Mouse (Mus musculus) adrenal gland, adult (tissue): ENCODE measurements around the gene Tcf12.

Experiments used
- DNase-seq, 2 experiments: peaks; one replicate each; pipeline ENCODE4 v3.0.0; 2022 to 2023; ENCODE audit warnings: low spot score in 1 of 2; ENCODE audit not compliant: inconsistent age in 2 of 2

The Tcf12 gene

DNA sequence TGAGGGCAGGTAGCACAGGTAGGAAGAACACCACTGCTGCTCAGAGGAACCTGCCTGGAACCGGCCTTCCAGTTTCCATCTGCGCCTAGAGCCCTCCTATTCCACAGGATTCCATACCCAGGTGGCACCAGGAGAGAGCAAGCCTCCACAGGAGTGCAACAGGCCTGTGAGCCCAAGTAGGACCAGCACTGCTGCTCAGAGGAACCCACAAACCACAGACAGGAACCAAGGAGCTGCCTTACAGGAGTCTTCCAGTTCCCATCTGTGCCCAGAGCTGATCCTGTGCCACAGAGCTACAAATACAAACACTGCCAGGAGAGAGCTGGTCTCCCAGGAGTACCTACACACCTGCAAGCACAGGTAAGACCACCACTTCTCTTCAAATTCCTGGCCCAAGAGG lies 125.0 kb downstream of the Tcf12 start:
- DNase-seq = no peak

DNA sequence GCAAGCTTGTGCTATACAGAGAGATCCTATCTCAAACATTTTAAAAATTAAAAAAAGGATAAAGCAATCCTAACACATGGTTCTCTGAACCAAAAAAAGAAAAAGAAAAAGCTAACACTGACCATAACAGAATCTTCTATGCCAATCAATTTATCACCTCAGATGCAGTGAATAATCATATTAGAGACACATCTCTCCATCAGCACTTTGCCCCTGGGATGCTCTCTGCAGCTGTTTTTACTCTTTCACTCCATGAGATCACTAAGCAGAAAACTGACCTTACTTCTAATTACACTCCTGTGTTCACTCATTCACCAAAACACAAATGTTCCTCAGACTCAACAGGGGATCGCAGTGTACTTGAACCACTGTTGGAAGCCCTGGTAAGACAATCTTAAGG lies 128.8 kb downstream of the Tcf12 start:
- no peak for DNase-seq

DNA sequence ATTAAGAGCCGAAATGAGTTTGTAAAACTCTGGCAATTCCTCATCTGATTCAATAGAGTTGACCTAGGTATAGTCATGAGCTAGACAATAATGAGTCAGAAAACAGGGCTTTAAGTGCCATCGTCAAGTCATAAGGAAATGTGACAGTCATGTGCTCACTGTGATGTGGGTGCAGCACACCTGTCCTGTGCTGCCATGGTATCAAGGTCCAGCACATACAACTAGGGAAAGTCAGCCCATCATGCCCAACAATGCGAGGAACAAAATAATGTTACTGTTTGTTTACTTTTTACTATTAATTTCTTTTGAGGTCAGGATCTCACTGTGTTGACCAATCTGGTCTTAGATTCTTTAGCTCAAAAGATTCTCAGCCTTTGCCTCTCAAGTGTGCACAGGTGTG lies 130.6 kb downstream of the Tcf12 start:
- no peak for DNase-seq

- no peak for DNase-seq
Observed at GRCm38 (mm10) chr9:71980579-71980978, 131.1 kb downstream of the Tcf12 start.

- DNase-seq = no peak
Observed at GRCm38 (mm10) chr9:71978886-71979285, 132.8 kb downstream of the Tcf12 start.

GRCm38 (mm10) chr9:71976034-71976433 lies 135.6 kb downstream of the Tcf12 start:
- DNase-seq = no peak

DNA sequence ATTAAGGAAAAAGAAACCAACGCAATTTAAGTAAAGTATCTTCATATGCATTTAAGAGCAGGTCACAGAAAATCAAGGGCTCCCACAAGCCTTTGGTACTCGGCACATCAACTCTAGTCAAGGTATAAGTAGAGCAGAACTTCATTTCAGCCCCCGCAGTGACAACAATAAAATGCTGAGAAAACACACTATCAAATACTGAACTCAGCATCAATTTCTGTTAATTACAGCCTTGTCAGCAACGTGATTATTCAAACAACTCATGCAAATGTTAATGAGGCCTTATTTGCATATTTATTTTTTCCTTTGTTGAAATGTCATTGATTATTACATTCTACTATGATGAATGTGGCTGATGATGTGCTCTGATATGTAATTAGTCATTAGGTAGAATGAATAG lies 136.5 kb downstream of the Tcf12 start:
- no peak for DNase-seq

- peak in 1 of 2 experiments; percentile 60 for DNase-seq
Observed at GRCm38 (mm10) chr9:71974541-71974959, 137.1 kb downstream of the Tcf12 start.

GRCm38 (mm10) chr9:71964039-71964438 lies 147.6 kb downstream of the Tcf12 start:
- DNase-seq = no peak

- DNase-seq = no peak
Observed at GRCm38 (mm10) chr9:71960026-71960396, 151.7 kb downstream of the Tcf12 start.

DNA sequence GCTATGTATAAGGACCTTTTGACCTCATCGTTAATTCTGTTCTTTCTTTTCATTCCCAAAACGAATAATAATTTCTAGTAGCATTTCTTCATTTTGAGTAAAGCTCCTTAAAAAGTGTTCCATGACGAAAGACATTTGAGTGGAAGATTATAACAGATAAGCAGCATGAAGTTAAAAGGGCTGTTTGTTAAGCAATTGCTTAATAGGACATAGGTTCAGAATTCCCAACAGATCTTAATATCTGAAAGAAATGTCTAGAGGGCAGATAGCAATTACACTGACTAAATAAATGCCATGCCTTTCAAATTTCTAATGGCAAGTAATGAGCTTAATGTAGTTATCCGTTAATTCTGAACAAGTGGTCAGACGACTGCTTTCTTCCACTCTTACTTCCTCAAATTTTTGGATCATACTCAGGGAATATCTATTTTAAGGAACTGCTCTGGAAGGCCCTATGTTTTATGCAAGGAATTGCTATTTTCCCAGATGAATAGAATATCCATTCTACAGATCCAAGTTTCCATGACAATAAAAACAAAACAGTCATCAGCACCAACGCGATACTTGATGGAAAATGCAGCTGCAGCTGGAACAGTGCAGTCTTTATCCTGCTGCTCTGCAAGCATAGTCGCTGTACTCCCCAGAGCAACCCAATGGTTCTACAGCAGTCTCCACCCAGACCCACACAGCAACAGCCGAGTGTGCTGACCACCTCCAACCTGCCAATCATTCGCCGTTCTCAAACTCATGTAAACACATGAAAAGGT lies 152.2 kb downstream of the Tcf12 start:
- DNase-seq = no peak

DNA sequence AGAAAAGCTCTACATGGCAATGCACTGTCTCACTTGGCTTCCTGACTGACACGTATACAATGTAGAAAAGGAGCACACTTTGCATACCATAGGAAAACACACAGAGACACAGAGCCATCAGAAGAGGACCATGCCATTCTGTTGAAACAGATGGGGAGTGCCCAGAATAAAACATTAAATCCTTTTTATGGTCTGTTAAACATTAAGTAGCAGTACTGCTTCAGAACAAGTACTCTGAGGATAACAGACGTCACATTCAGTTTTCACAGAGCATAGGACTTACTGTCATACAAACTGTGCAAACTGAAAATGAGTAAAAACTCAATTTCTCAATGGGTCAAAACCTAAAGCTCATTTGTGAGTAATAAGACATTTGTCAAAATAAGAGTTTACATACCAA lies 158.5 kb downstream of the Tcf12 start:
- no peak for DNase-seq

DNA sequence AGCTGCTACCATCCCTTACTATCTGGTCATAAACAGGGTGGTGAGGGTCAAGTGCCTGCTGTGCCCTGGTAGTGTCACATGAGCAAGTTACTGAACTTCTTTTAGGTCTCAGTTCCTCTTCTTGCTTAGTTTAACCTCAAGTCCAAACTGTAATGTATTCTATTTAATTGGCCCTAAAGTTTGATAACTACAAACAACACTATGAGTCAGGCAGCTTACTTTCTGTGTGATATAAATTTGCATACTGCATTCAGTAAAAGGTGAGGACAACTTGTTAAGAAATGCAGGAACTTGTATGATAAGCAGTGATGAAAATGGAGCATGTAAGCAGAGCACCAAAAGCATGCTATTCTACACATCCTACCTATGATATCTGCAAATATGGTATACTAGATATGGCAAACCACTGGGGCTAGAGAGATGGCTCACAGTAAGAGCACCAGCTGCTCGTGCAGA lies 159.0 kb downstream of the Tcf12 start:
- DNase-seq = peak in 1 of 2 experiments; percentile 17

GRCm38 (mm10) chr9:71951926-71952325 lies 159.7 kb downstream of the Tcf12 start:
- DNase-seq = no peak

DNA sequence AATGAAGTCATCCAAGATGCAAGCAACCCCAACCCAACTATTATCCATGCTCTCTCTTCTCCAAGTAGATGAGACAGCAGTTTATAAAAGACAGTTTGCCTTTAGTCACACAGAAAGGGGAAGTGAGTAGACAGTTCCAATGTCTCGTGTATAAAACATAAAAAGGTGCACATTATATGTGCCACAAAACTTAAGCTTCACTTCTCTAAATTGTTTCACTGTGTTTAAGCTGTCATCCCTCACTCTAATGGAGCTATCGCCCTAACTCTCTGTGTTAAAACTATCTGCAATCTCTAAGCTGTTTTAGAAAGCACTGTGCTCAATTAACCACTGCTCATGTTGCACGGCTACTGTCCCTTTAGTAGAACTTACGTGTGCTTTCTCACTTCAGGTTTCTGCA lies 160.3 kb downstream of the Tcf12 start:
- peak in 1 of 2 experiments; percentile 23 for DNase-seq

DNA sequence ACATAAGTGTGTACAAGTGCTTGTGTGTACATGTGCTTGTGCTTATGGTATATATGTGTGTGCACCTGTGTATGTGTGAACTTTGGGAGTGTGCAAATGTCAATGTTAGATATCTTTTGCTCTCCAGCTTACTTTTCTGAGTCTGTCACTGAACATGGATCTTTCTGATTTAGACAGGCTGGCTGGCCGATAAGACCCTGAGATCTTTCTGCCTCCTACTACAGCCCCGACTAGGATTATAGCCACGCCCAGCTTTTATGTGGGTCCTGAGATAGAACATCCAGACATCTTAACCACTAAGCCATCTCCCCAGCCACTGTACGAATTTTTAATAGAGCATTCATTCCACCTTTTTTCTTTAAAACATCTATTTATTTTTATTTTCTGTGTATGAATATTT lies 166.9 kb downstream of the Tcf12 start:
- no peak for DNase-seq

- DNase-seq = no peak
Observed at GRCm38 (mm10) chr9:71942424-71942823, 169.2 kb downstream of the Tcf12 start.

DNA sequence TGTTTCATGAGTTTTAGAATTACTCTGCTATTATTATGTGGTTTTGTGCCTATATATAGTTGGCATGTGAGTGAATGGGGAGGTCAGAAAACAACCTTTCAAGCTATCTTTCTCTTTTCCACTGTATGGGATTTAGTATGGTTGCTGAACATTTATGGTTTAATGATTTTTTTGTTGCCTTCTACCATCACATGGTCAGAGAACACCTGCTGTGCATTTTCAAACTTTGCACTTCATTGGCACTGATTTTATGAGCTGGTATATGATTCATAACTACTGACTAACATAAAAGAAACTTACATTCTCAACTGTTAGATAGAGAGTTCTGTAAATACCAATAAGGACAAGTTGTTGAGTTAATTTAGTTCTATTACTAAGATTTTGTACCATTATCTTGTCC lies 171.7 kb downstream of the Tcf12 start:
- no peak for DNase-seq

DNA sequence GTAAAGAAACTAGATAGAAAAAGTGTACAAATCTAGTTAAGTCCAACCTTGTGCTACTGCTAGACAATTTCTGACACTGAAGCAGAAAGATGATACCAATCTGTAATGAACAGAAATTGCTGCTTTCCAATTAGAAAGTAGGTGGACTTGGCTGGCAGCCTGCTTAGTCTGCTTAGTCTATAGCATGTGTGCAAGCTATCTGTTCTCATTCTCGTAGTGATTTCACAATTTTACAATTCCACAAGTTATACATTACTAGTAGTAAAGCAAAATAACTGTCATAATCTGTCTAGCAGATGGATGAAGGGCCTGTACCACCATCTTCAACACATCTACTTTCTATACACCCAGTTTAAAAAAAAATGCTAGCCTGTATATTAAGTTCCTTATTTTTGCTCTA lies 175.5 kb downstream of the Tcf12 start:
- DNase-seq = no peak

GRCm38 (mm10) chr9:71934833-71935232 lies 176.8 kb downstream of the Tcf12 start:
- peak; percentile 26 to 66 for DNase-seq

DNA sequence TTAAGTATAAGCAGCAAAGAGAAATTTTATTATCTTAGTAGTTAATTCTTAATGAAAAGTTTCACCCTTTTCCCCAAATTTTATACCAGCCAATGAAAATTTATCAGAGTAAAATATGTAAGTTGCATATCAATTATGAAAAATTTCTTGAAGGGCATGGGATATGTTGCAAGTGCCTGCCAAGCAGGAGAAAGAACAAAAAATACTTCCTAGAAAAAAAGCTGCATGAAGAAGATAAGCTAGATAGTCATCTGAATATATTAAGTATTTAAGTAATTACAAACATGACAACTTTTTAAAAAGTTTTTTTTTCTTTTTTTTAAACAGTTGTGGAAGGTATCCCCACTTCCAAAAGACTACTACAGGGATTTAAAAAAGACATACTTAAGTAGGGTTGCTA lies 179.7 kb downstream of the Tcf12 start:
- DNase-seq = no peak

DNA sequence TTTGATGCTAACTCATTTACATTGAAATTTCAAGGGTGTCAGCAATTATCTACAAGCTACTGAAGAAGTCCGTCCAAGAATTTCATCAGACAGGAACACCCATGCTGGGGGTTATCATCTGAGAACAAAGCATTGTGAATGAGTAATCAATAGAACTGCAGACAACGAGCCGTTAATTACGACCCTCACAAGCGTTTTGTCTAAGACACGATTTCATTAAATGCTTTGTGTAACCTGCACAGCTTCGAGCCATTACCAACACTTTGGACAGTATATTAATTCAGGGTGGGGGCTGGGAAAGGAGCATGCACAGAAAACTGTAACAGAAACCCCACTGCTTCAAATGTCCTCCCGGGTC lies 180.3 kb downstream of the Tcf12 start:
- no peak for DNase-seq
